Mouse (Mus musculus): ENCODE results near the gene Zfp664. TPM values are rescaled to one million over a fixed set of nuclear protein-coding genes. Genes with fewer than 3 reads are reported as not detected.

Zfp664 gene
- polyA plus RNA-seq (2015; fragmentation: Nextera tagmentation; extraction: Ambion mirVana) = 39.7 and 41.5 TPM in 2 replicates

- Histone ChIP-seq H3K9ac (ENCODE audit: low read length) (peak within 1 kb of the TSS; percentile 79), H3K36me3 (ENCODE audit: control insufficient read depth, insufficient read depth, low read length) (no peaks in the 10 kb centered on the region), H3K9me3 (ENCODE audit: control insufficient read depth, low read length) (no peaks in the 10 kb centered on the region), H3K27me3 (ENCODE audit: control insufficient read depth, insufficient read depth, low read length) (no peaks in the 10 kb centered on the region), H3K4me3 (ENCODE audit: low read depth, low read length) (peak within 1 kb of the TSS; percentile 92), H3K4me1 (replicated peaks; ENCODE audit: control insufficient read depth, insufficient read depth) (peaks cover 6% of the 10 kb centered on the region), H3K27ac (replicated peaks) (peak within 1 kb of the TSS; percentile 85), H3K4me2 (replicated peaks; ENCODE audit: low read depth) (peak within 1 kb of the TSS; percentile 71)
- TF ChIP-seq EP300 (optimal IDR thresholded peaks at IDR 0.05) = no peak
- no peak for TF ChIP-seq CTCF (IDR thresholded peaks at IDR 0.05; ENCODE audit: low read depth)
- peak; percentile 95 for ATAC-seq (ENCODE audit: low FRiP score, low TSS enrichment)
- WGBS = under 1% methylated on average over 80 of the region's 103 CpGs
- peak; percentile 100 for DNase-seq (ENCODE audit: low spot score)
These were observed at the start of gene Zfp664, which contains the start of gene Ccdc92 for GRCm38 (mm10) chr5:124862013-124862866. TSS of gene Zfp664 (plus strand) at chr5:124862691. TSS of gene Ccdc92 (minus strand) at chr5:124862424.

GRCm38 (mm10) chr5:124814797-124815196, 47.7 kb upstream of the Zfp664 start:
- no peak overlapping the region for H3K4me2 ChIP-seq (replicated peaks; ENCODE audit: low read depth)
- no peaks in the 10 kb centered on the region for H3K27me3 ChIP-seq (ENCODE audit: control insufficient read depth, insufficient read depth, low read length)
- no peak for ATAC-seq (ENCODE audit: low FRiP score, low TSS enrichment)
- no peak overlapping the region for H3K4me3 ChIP-seq (ENCODE audit: low read depth, low read length)
- no peak overlapping the region for H3K27ac ChIP-seq (replicated peaks)
- 70% methylated on average over 5 of the region's 5 CpGs for WGBS
- TF ChIP-seq CTCF (IDR thresholded peaks at IDR 0.05; ENCODE audit: low read depth) = no peak
- no peak for TF ChIP-seq EP300 (optimal IDR thresholded peaks at IDR 0.05)
- H3K36me3 ChIP-seq (ENCODE audit: control insufficient read depth, insufficient read depth, low read length) = no peaks in the 10 kb centered on the region
- no peak for DNase-seq (ENCODE audit: low spot score)
- no peak overlapping the region for H3K9ac ChIP-seq (ENCODE audit: low read length)
- H3K4me1 ChIP-seq (replicated peaks; ENCODE audit: control insufficient read depth, insufficient read depth) = no peaks in the 10 kb centered on the region
- H3K9me3 ChIP-seq (ENCODE audit: control insufficient read depth, low read length) = no peaks in the 10 kb centered on the region

DNA sequence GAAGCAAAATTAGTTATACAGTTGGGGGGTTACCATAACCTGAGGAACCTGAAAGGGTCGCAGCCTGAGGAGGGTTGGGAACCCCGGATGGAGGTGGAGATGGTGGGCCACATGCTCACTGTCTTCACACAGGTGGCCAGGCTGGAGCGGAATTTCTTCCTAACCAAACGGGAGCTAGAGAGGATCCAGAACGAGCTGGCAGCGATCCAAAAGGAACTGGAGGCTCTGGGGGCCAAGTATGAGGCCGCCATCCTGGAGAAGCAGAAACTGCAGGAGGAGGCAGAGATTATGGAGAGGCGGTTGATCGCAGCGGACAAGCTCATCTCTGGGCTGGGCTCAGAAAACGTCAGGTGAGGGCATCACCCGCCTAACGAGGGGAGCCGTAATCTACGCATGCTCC, 45.4 kb upstream of the Zfp664 start:
- TF ChIP-seq CTCF (IDR thresholded peaks at IDR 0.05; ENCODE audit: low read depth) = no peak
- no peak for TF ChIP-seq EP300 (optimal IDR thresholded peaks at IDR 0.05)
- Histone ChIP-seq H3K27me3 (ENCODE audit: control insufficient read depth, insufficient read depth, low read length) (no peaks in the 10 kb centered on the region), H3K4me1 (replicated peaks; ENCODE audit: control insufficient read depth, insufficient read depth) (no peaks in the 10 kb centered on the region), H3K4me3 (ENCODE audit: low read depth, low read length) (no peak overlapping the region), H3K9ac (ENCODE audit: low read length) (no peak overlapping the region), H3K9me3 (ENCODE audit: control insufficient read depth, low read length) (no peaks in the 10 kb centered on the region), H3K36me3 (ENCODE audit: control insufficient read depth, insufficient read depth, low read length) (no peaks in the 10 kb centered on the region), H3K27ac (replicated peaks) (no peak overlapping the region), H3K4me2 (replicated peaks; ENCODE audit: low read depth) (no peak overlapping the region)
- 76% methylated on average over 15 of the region's 15 CpGs for WGBS
- no peak for ATAC-seq (ENCODE audit: low FRiP score, low TSS enrichment)
- DNase-seq (ENCODE audit: low spot score) = no peak

- TF ChIP-seq CTCF (IDR thresholded peaks at IDR 0.05; ENCODE audit: low read depth) = no peak
- TF ChIP-seq EP300 (optimal IDR thresholded peaks at IDR 0.05) = no peak
- Histone ChIP-seq H3K27ac (replicated peaks) (no peak overlapping the region), H3K36me3 (ENCODE audit: control insufficient read depth, insufficient read depth, low read length) (no peaks in the 10 kb centered on the region), H3K9ac (ENCODE audit: low read length) (no peak overlapping the region), H3K4me2 (replicated peaks; ENCODE audit: low read depth) (no peak overlapping the region), H3K4me1 (replicated peaks; ENCODE audit: control insufficient read depth, insufficient read depth) (no peaks in the 10 kb centered on the region), H3K27me3 (ENCODE audit: control insufficient read depth, insufficient read depth, low read length) (no peaks in the 10 kb centered on the region), H3K9me3 (ENCODE audit: control insufficient read depth, low read length) (no peaks in the 10 kb centered on the region), H3K4me3 (ENCODE audit: low read depth, low read length) (no peak overlapping the region)
- 67% methylated on average over 18 of the region's 18 CpGs for WGBS
- ATAC-seq (ENCODE audit: low FRiP score, low TSS enrichment) (no peak), DNase-seq (ENCODE audit: low spot score) (no peak)
These were observed 40.2 kb upstream of the Zfp664 start for GRCm38 (mm10) chr5:124822128-124822894.

- Histone ChIP-seq H3K27ac (replicated peaks) (no peak overlapping the region), H3K27me3 (ENCODE audit: control insufficient read depth, insufficient read depth, low read length) (no peaks in the 10 kb centered on the region), H3K36me3 (ENCODE audit: control insufficient read depth, insufficient read depth, low read length) (no peaks in the 10 kb centered on the region), H3K4me2 (replicated peaks; ENCODE audit: low read depth) (no peak overlapping the region), H3K4me1 (replicated peaks; ENCODE audit: control insufficient read depth, insufficient read depth) (no peaks in the 10 kb centered on the region), H3K9me3 (ENCODE audit: control insufficient read depth, low read length) (no peaks in the 10 kb centered on the region), H3K4me3 (ENCODE audit: low read depth, low read length) (no peak overlapping the region), H3K9ac (ENCODE audit: low read length) (no peak overlapping the region)
- ATAC-seq (ENCODE audit: low FRiP score, low TSS enrichment) (no peak), DNase-seq (ENCODE audit: low spot score) (no peak)
- WGBS = 89% methylated on average over 12 of the region's 12 CpGs
- TF ChIP-seq CTCF (IDR thresholded peaks at IDR 0.05; ENCODE audit: low read depth) = no peak
- TF ChIP-seq EP300 (optimal IDR thresholded peaks at IDR 0.05) = no peak
These were observed 32.2 kb upstream of the Zfp664 start for GRCm38 (mm10) chr5:124830331-124830730.

All from stomach, postnatal 0 days (tissue).